Mouse (Mus musculus): ENCODE results near the gene Fry. TPM values are rescaled to one million over a fixed set of nuclear protein-coding genes. Genes with fewer than 3 reads are reported as not detected.
"Not testable (repeated sequence)": the region's sequence is repeated elsewhere in the genome, so short reads cannot be mapped to it uniquely, and the experiment has no call there.

Fry gene
- polyA plus RNA-seq, 1 experiment from 2014 or later, result 21.1 TPM

DNA sequence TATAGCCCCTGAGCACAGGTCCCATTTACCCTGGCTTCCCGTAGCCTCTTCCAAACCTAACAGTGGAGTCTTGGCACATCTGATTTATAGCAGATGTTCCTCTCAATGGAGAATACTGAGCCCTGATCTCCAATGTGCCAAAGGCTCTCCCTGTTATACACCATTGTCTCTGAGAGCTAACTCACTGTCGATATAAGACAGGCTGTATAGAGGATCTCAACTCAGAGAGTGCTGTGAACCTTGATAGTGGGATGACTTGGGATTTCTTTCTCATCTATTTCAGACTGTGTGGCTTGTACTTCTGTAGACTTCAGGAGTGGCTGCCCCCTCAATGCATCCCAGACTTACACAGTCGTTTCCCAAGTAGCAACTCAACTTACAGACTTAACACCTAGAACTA, 371.8 kb downstream of the Fry start:
- WGBS, result 77% methylated on average over 3 of the region's 3 CpGs
- no peak for ATAC-seq (ENCODE audit: insufficient read depth, low FRiP score, low TSS enrichment)
- DNase-seq (ENCODE audit: low spot score), result no peak

DNA sequence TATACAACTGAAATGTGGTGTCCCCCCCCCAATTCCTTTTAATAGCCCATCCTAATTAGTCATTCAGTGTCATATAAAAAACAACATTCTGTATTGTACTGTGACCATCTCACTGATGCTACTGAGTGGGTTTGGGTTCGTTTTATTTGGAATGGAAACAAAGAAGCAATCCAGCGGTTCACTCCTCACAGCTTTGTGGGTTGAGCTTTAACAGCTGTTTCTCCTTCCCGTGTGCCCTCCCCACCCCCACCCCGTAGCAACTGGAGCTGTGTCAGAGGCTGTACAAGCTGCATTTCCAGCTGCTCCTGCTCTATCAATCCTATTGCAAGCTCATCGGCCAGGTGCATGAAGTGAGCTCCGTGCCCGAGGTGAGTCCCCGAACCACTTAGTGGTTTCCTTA, 372.4 kb downstream of the Fry start:
- DNase-seq (ENCODE audit: low spot score), result no peak
- Histone ChIP-seq H3K36me3 (ENCODE audit: control insufficient read depth, insufficient read depth, low read length) (no peaks in the 10 kb centered on the region), H3K4me2 (ENCODE audit: low read depth) (no peak overlapping the region), H3K27ac (ENCODE audit: low read depth, low read length) (no peak overlapping the region), H3K4me1 (ENCODE audit: control insufficient read depth, insufficient read depth, low read length) (no peaks in the 10 kb centered on the region), H3K4me3 (ENCODE audit: low read depth, low read length) (no peak overlapping the region), H3K9ac (ENCODE audit: low read length) (no peak overlapping the region), H3K27me3 (ENCODE audit: control insufficient read depth, insufficient read depth, low read length) (no peaks in the 10 kb centered on the region), H3K9me3 (ENCODE audit: control insufficient read depth, low read length) (no peaks in the 10 kb centered on the region)
- 60% methylated on average over 8 of the region's 8 CpGs for WGBS
- ATAC-seq (ENCODE audit: insufficient read depth, low FRiP score, low TSS enrichment), result no peak

More for the DNA sequence above, 371.8 kb downstream of the Fry start:
- Histone ChIP-seq H3K36me3 (ENCODE audit: control insufficient read depth, insufficient read depth, low read length) (no peaks in the 10 kb centered on the region), H3K4me1 (ENCODE audit: control insufficient read depth, insufficient read depth, low read length) (no peaks in the 10 kb centered on the region), H3K27me3 (ENCODE audit: control insufficient read depth, insufficient read depth, low read length) (no peaks in the 10 kb centered on the region), H3K27ac (ENCODE audit: low read depth, low read length) (no peak overlapping the region), H3K4me3 (ENCODE audit: low read depth, low read length) (no peak overlapping the region), H3K9ac (ENCODE audit: low read length) (no peak overlapping the region), H3K4me2 (ENCODE audit: low read depth) (no peak overlapping the region), H3K9me3 (ENCODE audit: control insufficient read depth, low read length) (no peaks in the 10 kb centered on the region)

DNA sequence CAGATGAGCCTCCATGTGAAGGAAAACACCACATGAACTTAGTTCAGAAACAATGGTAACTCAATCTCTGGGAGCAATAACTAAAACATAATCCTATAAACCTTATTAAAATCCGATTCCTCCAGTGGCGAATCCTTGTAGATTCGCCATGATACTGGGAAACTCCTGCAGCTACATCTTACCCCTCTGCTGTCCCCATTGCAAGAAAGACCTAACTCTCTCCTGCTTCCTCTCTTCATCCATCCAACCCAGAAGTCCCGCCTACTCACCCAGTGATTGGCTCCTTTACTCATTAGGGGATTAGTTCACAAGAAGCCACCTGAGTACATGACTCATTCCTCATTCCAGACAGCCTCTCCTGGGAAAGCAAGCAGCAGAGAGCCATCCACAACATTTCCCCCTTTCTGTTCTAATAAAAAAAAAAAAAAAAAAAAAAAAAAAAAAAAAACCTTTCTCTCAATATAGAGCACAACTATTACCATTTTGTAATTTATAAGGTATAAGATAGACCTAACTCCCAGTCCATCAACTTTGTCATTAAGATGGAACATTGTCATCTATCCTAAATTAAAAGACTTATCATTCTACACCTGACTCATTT, 373.2 kb downstream of the Fry start:
- not testable (repeated sequence) for H3K36me3 ChIP-seq (ENCODE audit: control insufficient read depth, insufficient read depth, low read length); H3K4me1 ChIP-seq (ENCODE audit: control insufficient read depth, insufficient read depth, low read length); ATAC-seq (ENCODE audit: insufficient read depth, low FRiP score, low TSS enrichment); DNase-seq (ENCODE audit: low spot score); H3K4me3 ChIP-seq (ENCODE audit: low read depth, low read length); H3K27ac ChIP-seq (ENCODE audit: low read depth, low read length); H3K27me3 ChIP-seq (ENCODE audit: control insufficient read depth, insufficient read depth, low read length); H3K4me2 ChIP-seq (ENCODE audit: low read depth); H3K9ac ChIP-seq (ENCODE audit: low read length); H3K9me3 ChIP-seq (ENCODE audit: control insufficient read depth, low read length)
- WGBS, result 90% methylated on average over 4 of the region's 4 CpGs

GRCm38 (mm10) chr5:150495792-150496191, 377.3 kb downstream of the Fry start:
- no peaks in the 10 kb centered on the region for H3K9me3 ChIP-seq (ENCODE audit: control insufficient read depth, low read length)
- H3K4me3 ChIP-seq (ENCODE audit: low read depth, low read length), result no peak overlapping the region
- H3K4me2 ChIP-seq (ENCODE audit: low read depth), result no peak overlapping the region
- H3K36me3 ChIP-seq (ENCODE audit: control insufficient read depth, insufficient read depth, low read length), result no peaks in the 10 kb centered on the region
- H3K27me3 ChIP-seq (ENCODE audit: control insufficient read depth, insufficient read depth, low read length), result no peaks in the 10 kb centered on the region
- H3K27ac ChIP-seq (ENCODE audit: low read depth, low read length), result no peak overlapping the region
- WGBS, result 46% methylated on average over 6 of the region's 6 CpGs
- ATAC-seq (ENCODE audit: insufficient read depth, low FRiP score, low TSS enrichment) (no peak; the same call in 1 of the 2 replicates), DNase-seq (ENCODE audit: low spot score) (no peak)
- H3K9ac ChIP-seq (ENCODE audit: low read length), result no peak overlapping the region
- H3K4me1 ChIP-seq (ENCODE audit: control insufficient read depth, insufficient read depth, low read length), result no peaks in the 10 kb centered on the region

GRCm38 (mm10) chr5:150510451-150511225, 392.2 kb downstream of the Fry start:
- H3K4me1 ChIP-seq (ENCODE audit: control insufficient read depth, insufficient read depth, low read length), result no peaks in the 10 kb centered on the region
- H3K4me3 ChIP-seq (ENCODE audit: low read depth, low read length), result no peak overlapping the region
- no peak overlapping the region for H3K9ac ChIP-seq (ENCODE audit: low read length)
- H3K9me3 ChIP-seq (ENCODE audit: control insufficient read depth, low read length), result no peaks in the 10 kb centered on the region
- WGBS, result 87% methylated on average over 6 of the region's 6 CpGs
- DNase-seq (ENCODE audit: low spot score) (no peak), ATAC-seq (ENCODE audit: insufficient read depth, low FRiP score, low TSS enrichment) (no peak)
- H3K27ac ChIP-seq (ENCODE audit: low read depth, low read length), result no peak overlapping the region
- H3K4me2 ChIP-seq (ENCODE audit: low read depth), result no peak overlapping the region
- no peaks in the 10 kb centered on the region for H3K36me3 ChIP-seq (ENCODE audit: control insufficient read depth, insufficient read depth, low read length)
- no peaks in the 10 kb centered on the region for H3K27me3 ChIP-seq (ENCODE audit: control insufficient read depth, insufficient read depth, low read length)

DNA sequence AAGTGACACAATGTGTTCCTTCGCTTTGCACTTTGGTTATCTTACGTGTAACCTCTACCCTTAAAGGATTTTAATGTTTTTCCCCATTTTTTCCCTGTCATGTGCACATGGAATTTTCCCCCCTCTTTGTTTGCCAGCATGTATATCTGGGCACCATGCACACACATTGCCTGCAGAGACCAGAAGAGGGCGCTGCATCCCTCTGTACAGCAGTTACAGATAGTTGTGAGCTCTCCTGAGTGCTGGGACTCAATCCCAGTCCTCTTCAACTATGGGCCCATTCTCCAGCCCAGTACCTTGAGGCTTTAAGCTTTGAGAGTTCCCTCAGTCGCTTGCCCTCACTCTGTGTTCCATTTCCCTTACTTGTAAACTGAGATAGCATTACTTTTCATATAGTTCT, 394.8 kb downstream of the Fry start:
- no peaks in the 10 kb centered on the region for H3K4me1 ChIP-seq (ENCODE audit: control insufficient read depth, insufficient read depth, low read length)
- no peaks in the 10 kb centered on the region for H3K36me3 ChIP-seq (ENCODE audit: control insufficient read depth, insufficient read depth, low read length)
- no peak overlapping the region for H3K27ac ChIP-seq (ENCODE audit: low read depth, low read length)
- no peaks in the 10 kb centered on the region for H3K9me3 ChIP-seq (ENCODE audit: control insufficient read depth, low read length)
- H3K4me2 ChIP-seq (ENCODE audit: low read depth), result no peak overlapping the region
- DNase-seq (ENCODE audit: low spot score), result no peak
- H3K27me3 ChIP-seq (ENCODE audit: control insufficient read depth, insufficient read depth, low read length), result no peaks in the 10 kb centered on the region
- no peak for ATAC-seq (ENCODE audit: insufficient read depth, low FRiP score, low TSS enrichment)
- H3K4me3 ChIP-seq (ENCODE audit: low read depth, low read length), result no peak overlapping the region
- no peak overlapping the region for H3K9ac ChIP-seq (ENCODE audit: low read length)
- 77% methylated on average over 4 of the region's 4 CpGs for WGBS

DNA sequence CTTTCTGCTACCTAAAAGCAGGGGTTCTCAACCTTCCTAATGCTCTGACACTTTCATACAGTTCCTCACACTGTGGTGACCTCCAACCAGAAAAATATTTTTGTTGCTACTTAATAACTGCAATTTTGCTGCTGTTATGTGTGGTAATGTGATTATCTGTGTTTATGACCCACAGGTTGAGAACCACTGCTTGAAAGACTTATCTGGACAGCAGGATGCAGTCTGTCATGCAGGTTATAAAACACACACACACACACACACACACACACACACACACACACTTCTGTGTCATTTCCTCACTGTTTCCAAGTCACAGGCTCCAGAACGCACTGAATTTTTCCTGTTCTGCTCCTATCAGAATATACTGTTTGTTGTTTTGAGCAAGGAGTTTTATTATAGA, 395.6 kb downstream of the Fry start:
- no peaks in the 10 kb centered on the region for H3K4me1 ChIP-seq (ENCODE audit: control insufficient read depth, insufficient read depth, low read length)
- DNase-seq (ENCODE audit: low spot score) (no peak), ATAC-seq (ENCODE audit: insufficient read depth, low FRiP score, low TSS enrichment) (no peak)
- no peaks in the 10 kb centered on the region for H3K9me3 ChIP-seq (ENCODE audit: control insufficient read depth, low read length)
- 92% methylated on average over 1 of the region's 1 CpGs for WGBS
- no peaks in the 10 kb centered on the region for H3K36me3 ChIP-seq (ENCODE audit: control insufficient read depth, insufficient read depth, low read length)
- H3K4me3 ChIP-seq (ENCODE audit: low read depth, low read length), result no peak overlapping the region
- no peak overlapping the region for H3K4me2 ChIP-seq (ENCODE audit: low read depth)
- H3K9ac ChIP-seq (ENCODE audit: low read length), result no peak overlapping the region
- no peaks in the 10 kb centered on the region for H3K27me3 ChIP-seq (ENCODE audit: control insufficient read depth, insufficient read depth, low read length)
- no peak overlapping the region for H3K27ac ChIP-seq (ENCODE audit: low read depth, low read length)

GRCm38 (mm10) chr5:150518064-150518463, 399.6 kb downstream of the Fry start, which contains the start of gene Zar1l:
TSS of gene Zar1l (minus strand) at chr5:150518164.
- 67% methylated on average over 4 of the region's 4 CpGs for WGBS
- H3K4me3 ChIP-seq (ENCODE audit: low read depth, low read length), result no peak within 1 kb of the TSS

DNA sequence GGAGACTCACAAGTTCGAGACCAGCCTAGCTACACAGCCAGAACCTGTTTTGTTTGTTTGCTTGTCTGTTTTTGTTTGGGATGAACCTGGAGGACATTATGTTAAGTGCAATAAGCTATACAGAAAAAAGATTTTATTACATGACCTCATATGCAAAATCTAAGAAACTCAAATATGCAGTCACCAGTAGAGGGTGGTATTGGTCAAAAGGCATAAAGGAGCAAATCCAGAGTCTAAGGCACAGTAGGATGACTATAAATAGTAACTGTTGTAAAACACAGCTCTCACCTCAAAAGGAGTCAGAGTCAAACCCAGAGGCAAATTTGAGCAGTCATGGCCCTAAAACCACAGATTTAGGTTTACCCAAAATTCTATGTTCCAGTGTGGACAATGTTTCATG, 401.1 kb downstream of the Fry start:
- H3K4me1 ChIP-seq (ENCODE audit: control insufficient read depth, insufficient read depth, low read length), result no peaks in the 10 kb centered on the region
- no peak overlapping the region for H3K4me3 ChIP-seq (ENCODE audit: low read depth, low read length)
- H3K27me3 ChIP-seq (ENCODE audit: control insufficient read depth, insufficient read depth, low read length), result no peaks in the 10 kb centered on the region
- no peak overlapping the region for H3K27ac ChIP-seq (ENCODE audit: low read depth, low read length)
- WGBS, result 88% methylated on average over 1 of the region's 1 CpGs
- H3K4me2 ChIP-seq (ENCODE audit: low read depth), result no peak overlapping the region
- no peak for ATAC-seq (ENCODE audit: insufficient read depth, low FRiP score, low TSS enrichment)
- H3K9me3 ChIP-seq (ENCODE audit: control insufficient read depth, low read length), result no peaks in the 10 kb centered on the region
- no peak overlapping the region for H3K9ac ChIP-seq (ENCODE audit: low read length)
- DNase-seq (ENCODE audit: low spot score), result no peak
- no peaks in the 10 kb centered on the region for H3K36me3 ChIP-seq (ENCODE audit: control insufficient read depth, insufficient read depth, low read length)

More at GRCm38 (mm10) chr5:150518064-150518463, 399.6 kb downstream of the Fry start, which contains the start of gene Zar1l:
- Histone ChIP-seq H3K9ac (ENCODE audit: low read length) (no peak within 1 kb of the TSS), H3K4me2 (ENCODE audit: low read depth) (no peak within 1 kb of the TSS), H3K27me3 (ENCODE audit: control insufficient read depth, insufficient read depth, low read length) (no peaks in the 10 kb centered on the region), H3K9me3 (ENCODE audit: control insufficient read depth, low read length) (no peaks in the 10 kb centered on the region), H3K27ac (ENCODE audit: low read depth, low read length) (no peak within 1 kb of the TSS), H3K4me1 (ENCODE audit: control insufficient read depth, insufficient read depth, low read length) (no peaks in the 10 kb centered on the region), H3K36me3 (ENCODE audit: control insufficient read depth, insufficient read depth, low read length) (no peaks in the 10 kb centered on the region)
- ATAC-seq (ENCODE audit: insufficient read depth, low FRiP score, low TSS enrichment) (no peak), DNase-seq (ENCODE audit: low spot score) (no peak)
